Mouse (Mus musculus) brain, adult 2 months (tissue): ENCODE data around the gene Letm1.

Experiments
- DNase-seq: peaks from one replicate; pipeline ENCODE4 v3.0.0; 2011; ENCODE audit warnings: low read depth, low spot score

Letm1 gene

GRCm38 (mm10) chr5:33706350-33706629 lies 76.3 kb downstream of the Letm1 start:
- no peak for DNase-seq

GRCm38 (mm10) chr5:33705612-33706349 lies 76.8 kb downstream of the Letm1 start:
- no peak for DNase-seq

GRCm38 (mm10) chr5:33704945-33705611 lies 77.5 kb downstream of the Letm1 start:
- no peak for DNase-seq

- DNase-seq: no peak
Measured at GRCm38 (mm10) chr5:33703999-33704398, 78.6 kb downstream of the Letm1 start.

DNA sequence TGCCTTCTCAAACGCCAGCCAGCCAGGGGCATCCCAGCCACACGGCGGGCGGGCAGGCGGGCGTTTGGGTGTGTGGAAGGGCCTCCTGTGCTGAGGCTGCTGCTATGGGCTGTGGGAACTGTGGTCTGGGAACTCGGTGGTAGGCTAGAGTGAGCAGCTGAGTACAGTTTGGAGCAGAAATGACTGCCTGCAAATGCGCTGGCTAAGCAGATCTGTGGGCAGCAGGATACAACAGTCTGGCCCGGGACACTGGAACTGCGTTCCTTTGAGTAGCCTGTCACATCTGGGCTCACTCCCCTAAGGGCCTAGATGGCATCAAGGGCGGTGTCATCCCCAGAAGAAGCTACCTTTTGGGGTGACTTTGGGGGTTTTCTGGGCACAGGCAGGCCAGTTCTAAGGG lies 80.8 kb downstream of the Letm1 start:
- no peak for DNase-seq

DNA sequence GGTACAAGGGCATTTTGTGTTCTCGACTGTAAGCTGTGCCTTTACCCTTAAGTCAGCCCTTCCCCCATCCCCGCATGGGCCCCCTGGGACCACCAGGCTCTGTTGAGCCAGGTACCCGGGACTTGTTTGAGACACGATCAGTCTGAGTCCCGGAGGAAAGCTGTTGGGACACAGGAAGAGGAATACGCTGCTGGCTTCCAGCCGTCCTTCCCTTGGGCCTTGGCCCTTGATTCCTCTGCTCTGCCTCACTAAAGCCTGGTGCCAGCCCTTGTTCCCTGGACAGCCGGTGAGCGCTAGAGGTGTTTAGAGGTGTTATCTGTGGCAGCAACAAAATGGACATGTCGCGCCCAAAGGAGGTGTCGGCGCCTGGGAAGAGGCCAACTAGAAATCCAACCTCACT lies 82.6 kb downstream of the Letm1 start:
- no peak for DNase-seq

DNA sequence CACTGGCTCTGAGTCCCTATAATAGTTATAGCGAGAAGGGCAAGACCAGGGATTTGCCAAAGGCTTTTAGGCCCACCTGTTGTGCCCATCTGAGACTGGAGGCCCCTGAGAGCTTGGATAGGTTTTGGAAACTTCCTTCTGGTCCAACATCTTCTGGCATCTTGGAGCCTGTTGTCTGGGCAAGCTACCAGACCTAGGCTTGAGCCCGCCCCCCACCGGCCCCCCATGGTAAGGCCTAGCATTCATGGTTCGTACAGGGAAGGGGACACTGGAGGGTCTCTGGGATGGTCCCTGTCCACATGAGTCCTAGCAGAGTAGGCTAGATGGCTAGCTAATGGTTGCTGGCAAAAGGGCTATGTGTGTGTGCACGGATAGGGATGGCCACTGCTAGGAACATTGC lies 83.9 kb downstream of the Letm1 start:
- DNase-seq: no peak

DNA sequence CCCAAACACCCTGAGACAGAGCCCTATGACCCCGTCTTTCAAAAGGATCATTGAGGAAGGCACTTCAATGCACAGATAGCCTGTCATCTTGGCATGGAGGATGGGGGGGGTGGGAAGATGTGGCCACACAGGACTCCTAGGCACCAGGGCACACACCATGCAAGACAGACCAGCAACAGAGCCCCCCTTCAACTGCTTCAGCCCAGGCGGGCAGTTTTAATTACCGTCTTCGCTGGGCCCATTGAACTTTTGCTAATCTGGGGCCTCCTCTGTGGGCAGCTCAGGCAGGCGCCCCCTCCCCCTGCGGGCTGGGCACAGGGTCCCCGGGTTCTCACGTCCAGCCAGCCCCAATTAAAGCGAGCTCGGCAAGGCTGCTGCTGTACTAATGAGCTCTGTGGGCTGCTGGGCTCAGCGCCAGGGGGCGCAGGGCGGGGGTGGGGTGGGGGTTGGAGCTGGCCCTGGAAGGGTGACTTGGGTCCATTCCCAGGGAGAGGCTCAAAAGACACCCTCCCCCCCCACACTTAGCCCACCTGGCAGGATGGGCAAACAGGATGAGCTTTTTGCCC lies 84.6 kb downstream of the Letm1 start:
- no peak for DNase-seq

GRCm38 (mm10) chr5:33697534-33697933 lies 85.1 kb downstream of the Letm1 start:
- no peak for DNase-seq

GRCm38 (mm10) chr5:33696430-33696829 lies 86.2 kb downstream of the Letm1 start:
- no peak for DNase-seq

DNA sequence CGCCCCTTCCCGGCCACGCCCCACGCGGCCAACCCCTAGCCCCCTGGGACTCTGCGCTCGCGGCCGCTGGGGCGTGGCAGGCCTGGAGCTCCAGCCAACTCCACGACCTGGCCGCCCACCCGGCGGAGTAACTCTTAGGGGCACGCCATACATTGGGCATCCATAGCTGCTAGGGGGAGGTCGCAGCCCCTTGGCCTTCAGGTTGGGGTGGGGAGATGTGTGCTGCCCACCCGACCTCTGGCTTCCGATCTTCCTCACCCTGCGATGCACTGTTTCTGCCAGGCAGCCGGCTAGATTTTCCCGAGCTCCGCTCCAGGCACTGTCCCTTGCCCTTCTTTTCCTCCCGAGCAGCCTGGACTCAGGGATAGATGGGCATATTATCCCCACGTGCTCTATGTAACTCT lies 86.9 kb downstream of the Letm1 start:
- no peak for DNase-seq

- DNase-seq: no peak
Measured at GRCm38 (mm10) chr5:33694848-33695717, 87.5 kb downstream of the Letm1 start.

GRCm38 (mm10) chr5:33694461-33694847 lies 88.2 kb downstream of the Letm1 start:
- DNase-seq: no peak

- DNase-seq: no peak
Measured at GRCm38 (mm10) chr5:33692393-33692792, 90.2 kb downstream of the Letm1 start.

- no peak for DNase-seq
Measured at GRCm38 (mm10) chr5:33689852-33690645, 92.6 kb downstream of the Letm1 start.
